Mouse (Mus musculus) layer of hippocampus, adult 18-20 months (tissue): ENCODE results near the gene Igtp. TPM values are rescaled to one million over a fixed set of nuclear protein-coding genes. Genes with fewer than 3 reads are reported as not detected.
"Not testable (repeated sequence)": the region's sequence is repeated elsewhere in the genome, so short reads cannot be mapped to it uniquely, and the experiment has no call there.

Source experiments
- DNase-seq, 2 experiments: peaks; one replicate each; pipeline ENCODE4 v3.0.0; 2022; ENCODE audit warnings: low spot score in 2 of 2
- long read RNA-seq: library from polyadenylated mRNA; stranded (forward); transcript quantifications from one replicate; pipeline ENCODE4 v2.0.0, GENCODE M21; 2021
- total RNA-seq, 2 experiments: library from RNA; stranded (reverse); gene quantifications; 2 replicates each; pipeline ENCODE4 v1.2.3; 2021

Igtp gene
- 1 to 10 TPM; 2.2 to 2.3 TPM for total RNA-seq
- long read RNA-seq, transcript Igtp-201 (3 exons, 2,022 nt), result major isoform, 5 of 5 reads
- long read RNA-seq, partial matches to known transcripts, result 0 of 5 reads
- long read RNA-seq, other reads (novel, unspliced or antisense), result 0 of 5 reads

DNA sequence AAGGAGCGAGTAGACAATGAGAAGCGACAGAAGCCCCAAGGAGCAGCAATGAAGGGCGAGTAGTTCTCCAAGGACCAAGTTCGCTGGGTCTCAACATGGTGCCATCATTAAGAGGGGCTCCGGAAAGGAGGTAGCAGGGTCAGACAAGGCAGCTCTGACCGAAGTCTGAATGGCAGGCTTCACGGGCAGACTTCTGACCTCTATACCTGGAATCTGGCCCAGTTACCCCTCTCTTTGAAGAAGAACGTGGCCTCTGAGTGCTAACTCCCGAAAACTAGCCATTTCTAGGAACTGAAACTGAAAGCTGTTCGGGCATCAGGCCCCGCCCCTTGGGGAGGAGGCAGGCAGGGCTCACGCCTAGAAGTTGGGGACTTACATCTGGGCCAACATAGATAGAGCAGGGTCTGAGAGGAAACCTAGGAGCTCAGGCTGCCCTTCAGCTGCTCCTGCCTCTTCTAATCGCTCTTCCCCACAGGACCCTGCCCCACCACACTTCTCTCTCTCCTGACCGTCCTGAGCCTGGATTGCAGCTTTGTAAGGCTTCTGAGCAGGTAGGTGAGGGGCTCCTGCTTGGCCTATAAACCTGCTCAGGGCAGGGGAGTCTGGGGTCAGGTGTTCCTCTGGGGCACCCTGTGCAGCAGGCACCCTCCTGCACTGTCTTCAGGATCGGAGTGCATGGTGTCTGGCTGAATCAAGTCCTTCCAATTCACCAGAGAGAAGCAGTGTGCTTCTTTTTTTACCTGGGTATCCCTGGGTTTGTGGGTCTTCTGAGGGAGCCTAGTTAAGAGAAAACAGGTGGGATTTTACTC is at the start of gene Igtp, which contains the start of gene Irgm2:
Igtp (plus strand) TSS at position 328 of the 809 bp plus-strand sequence.
Irgm2 (plus strand) TSS at position 390 of the 809 bp plus-strand sequence.
- peak in 1 of 2 experiments; percentile 38 for DNase-seq

DNA sequence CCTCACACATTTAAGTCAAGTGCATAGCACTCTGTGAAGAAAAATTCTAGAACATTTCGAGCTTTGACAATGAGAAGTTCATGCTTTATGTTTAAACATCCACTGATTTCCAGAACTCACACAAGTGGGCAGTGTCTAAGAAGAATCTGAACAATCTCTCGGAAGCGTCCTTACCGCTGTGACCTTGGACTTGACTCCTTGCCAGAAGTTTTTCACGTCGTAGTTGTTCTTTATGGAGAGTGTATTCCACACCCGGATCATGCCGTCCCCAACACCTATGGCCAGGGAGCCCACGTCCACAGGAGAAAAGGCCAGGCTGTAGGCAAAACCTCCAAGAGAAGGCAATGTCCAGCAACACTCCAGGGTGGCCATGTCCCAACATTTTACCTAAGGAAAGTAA is 43.9 kb upstream of the Igtp start:
- no peak for DNase-seq

DNA sequence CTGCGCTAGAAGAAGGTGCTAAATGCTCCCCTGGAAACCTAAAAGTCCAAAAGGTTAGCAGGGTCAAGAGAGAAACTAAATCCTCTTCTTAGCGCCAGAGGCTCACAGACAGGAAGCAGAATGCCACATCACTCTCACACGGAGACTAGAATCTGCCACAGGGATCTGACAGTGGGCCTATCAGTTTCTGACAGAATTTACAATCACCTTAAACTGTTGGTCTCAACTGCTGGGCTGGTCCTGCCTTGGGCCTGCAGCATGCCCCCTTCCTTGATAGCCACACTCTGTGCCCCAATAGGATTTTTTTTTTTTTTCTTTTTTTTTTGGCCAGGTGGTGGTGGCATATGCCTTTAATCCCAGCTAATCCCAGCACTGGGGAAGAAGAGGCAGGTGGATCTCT is 42.5 kb upstream of the Igtp start:
- no peak for DNase-seq

- no peak for DNase-seq
Measured at GRCm38 (mm10) chr11:58165072-58165471, 34.3 kb upstream of the Igtp start.

DNA sequence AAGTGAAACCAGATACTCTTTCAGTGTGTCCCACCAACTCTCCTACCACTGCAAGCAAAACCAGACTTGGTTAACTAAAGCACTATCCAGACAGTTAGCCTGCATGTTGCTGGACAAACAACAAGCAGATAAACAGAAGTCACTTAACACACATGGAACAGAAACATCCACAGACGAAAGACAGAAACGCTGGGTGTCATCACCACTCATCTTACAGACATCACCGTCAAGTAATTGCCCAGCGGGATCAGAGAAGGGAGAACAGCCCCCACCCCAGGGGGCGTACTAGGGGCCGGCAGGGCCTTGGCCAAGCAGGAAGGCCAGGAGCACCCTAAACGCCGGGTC is 31.6 kb upstream of the Igtp start:
- DNase-seq, result no peak

DNA sequence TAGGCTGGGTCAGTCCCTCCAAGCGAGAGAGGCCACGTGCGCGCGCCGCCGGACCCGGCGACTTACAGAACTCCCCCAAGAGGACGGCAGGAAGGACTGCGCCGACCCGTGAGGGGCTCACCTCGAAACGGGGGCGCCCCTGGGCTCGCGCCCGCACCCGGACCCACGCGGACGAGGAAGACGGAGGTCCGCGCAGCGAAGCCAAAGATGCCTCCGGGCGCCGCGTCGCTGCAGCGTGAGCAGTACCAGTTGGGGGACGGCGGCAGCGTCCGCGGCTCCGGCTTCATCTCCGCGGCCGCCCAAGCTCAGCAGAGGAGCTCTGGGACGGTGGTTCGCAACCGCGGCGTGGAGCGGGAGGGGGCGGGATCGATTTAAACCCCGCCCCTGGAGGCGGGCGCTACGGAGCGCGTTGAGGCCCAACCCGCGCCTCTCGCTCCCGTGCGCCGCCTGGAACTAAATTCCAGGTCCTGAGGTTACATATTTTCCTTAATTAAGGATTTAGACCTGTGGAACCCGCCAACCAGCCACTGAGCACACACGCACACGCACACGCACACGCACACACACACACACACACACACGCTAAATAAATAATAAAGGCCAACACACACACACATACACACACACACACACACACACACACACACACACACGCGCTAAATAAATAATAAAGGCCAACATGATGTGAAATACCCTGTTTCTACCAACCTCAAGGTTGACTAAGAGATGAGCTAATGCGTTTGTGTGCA is 31.0 kb upstream of the Igtp start, which contains the start of gene Gemin5:
Gemin5 (minus strand) TSS at position 373 of the 749 bp plus-strand sequence.
- peak; percentile 77 to 89 for DNase-seq

DNA sequence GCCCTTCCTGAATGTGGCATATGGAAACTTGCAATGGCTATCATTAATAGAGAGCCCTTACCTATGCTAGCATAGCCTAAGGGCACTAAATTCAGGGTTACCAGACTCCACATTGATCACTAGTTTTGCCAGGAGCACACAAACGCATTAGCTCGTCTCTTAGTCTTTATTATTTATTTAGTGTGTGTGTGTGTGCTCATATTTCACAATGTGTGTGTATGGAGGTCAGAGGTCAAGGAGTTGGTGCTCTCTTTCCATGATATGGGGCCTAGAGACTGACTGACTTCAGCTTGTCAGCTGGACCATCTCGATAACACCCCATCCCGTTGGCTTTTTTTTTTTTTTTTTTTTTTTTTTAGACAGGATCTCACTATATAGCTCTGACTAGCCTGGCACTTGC is 29.7 kb upstream of the Igtp start:
- DNase-seq, result no peak

DNA sequence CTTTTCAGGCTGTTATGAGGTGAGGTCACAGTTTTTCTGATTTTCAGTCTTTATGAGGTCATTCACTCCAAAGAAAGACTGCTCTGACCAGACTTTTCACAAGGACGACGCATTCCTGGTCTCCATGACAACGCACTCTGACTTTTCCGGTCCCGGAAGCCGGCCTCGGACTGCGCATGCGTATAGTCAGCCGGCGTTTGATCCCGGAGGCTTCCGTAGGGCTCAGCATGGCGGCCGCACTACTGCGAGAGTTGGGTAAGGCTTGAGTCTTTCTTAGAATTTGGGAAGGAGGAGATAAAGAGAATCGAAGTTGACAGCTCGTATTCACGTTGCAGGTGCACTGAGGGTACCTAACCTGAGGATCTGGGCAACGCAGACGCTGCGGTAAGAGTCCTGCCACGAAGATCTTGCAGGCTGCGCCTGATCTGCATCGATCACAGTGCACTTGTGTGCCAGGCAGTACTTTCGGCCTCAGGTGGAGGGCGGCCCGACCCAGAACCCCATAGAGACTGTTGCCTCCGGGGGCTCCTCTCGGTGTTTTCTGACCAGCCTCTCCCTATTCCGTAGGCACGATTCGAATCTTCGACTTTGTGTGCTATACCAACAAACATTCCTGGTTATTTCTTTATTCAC is 27.8 kb upstream of the Igtp start, which contains the start of gene Mrpl22:
Mrpl22 (plus strand) TSS at position 203 of the 633 bp plus-strand sequence.
- peak; percentile 90 to 97 for DNase-seq

GRCm38 (mm10) chr11:58179563-58179962 is 19.8 kb upstream of the Igtp start:
- DNase-seq, result peak; percentile 54 to 95

DNA sequence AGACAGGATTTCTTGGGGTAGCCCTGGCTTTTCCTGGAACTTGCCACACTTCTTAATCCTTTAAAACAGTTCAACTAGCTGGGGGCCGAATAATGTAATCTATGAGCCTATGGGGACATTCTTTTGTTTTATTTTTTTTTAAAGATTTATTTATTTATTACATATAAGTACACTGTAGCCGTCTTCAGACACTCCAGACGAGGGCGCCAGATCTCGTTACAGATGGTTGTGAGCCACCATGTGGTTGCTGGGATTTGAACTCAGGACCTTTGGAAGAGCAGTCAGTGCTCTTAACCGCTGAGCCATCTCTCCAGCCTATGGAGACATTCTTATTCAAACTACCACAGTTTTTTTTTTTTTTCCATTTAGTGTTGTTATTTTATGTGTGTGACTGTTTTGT is 19.4 kb upstream of the Igtp start:
- not testable (repeated sequence) for DNase-seq

GRCm38 (mm10) chr11:58180756-58181155 is 18.6 kb upstream of the Igtp start:
- no peak for DNase-seq

GRCm38 (mm10) chr11:58183579-58183978 is 15.8 kb upstream of the Igtp start:
- no peak for DNase-seq

GRCm38 (mm10) chr11:58189675-58190074 is 9.7 kb upstream of the Igtp start:
- DNase-seq, result no peak

DNA sequence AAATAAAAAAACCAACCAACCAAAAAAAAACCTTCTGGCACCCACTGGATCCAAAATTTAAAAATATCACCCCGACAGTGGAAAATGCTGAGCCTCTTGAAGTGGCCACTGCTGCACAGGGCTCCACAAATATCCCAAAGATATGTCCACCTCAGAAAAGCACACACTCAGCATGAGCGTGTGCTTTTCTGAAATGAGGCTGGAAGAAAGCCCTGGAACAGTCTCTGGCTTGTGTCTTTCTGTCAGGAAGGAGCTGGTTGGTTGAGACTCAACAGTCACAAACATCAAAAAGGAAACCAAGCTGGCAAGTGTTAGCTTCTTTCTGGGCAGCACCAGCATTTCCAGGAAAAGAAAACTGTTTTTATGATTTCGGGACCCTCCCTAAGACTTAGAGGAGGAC is 6.0 kb upstream of the Igtp start:
- no peak for DNase-seq

DNA sequence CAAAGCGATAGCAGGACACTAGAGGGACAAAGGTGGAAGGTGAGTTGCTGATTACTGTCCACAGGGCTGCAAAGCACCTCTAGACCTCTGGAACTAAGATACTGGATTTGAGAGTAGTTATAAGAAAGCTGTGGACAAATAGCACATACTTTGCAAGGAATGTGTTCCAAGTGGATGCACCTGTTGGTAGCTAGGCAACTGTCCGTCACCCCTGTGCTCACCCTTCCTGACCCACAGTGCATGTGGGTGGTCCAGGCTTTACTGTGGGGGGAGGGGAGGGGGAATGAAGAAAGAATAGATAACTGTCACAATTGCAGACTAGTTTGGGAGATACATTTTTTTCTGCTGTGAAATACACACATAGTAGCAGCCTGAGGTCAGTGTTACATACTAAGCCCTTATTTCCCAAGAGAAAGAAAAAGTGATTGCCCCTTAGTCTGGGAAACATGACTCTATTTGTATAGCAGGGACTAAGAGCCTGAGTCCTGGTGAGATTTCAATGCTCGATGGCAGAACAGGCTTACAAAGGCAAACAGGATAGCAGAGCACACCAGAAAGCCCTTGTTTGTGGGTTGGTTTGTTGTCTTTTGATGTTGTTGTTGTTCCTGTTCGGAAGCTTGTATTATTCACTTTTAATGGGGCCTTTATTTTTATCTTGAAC is 5.4 kb upstream of the Igtp start:
- no peak for DNase-seq

DNA sequence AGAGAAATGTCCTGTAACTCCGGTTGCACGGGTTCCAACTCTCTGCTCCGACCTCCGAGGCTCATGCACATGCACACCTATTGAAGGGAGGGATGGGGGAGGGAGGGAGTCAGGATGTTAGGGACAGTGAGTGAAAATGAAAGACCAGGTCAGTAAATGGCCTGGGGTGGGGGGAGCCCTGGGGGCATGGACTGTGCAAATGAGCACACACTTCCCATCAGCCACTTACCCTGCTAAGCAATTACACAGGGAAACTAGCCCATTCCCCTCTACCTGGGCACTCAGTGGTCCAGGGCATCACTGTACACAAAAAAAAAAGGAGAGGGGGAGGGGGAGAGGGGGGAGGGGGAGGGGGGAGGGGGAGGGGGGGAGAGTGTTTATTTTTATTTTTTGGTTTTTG is 693 bp upstream of the Igtp start:
- no peak for DNase-seq

- no peak for DNase-seq
Measured at GRCm38 (mm10) chr11:58200226-58200625, 870 bp downstream of the Igtp start.

DNA sequence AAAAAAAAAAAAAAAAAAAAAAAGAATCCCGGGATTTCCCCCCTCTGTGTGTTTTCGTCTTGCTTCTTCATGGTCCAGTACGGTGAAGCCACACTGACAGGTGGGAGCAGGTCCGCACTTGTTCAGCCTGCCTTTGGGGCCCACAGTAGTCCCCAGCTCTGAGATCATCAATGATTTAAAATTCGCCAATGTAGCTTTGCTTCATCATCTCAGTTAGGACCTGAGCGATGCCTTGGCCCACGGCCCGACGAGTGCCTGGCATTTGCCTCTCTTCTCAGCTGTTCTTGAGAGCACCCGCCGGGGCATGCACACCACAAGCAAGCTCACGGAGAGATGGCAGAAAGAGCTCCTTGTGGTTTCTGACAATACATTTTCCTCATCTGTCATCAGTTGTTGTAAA is 1.7 kb downstream of the Igtp start:
- no peak for DNase-seq

- DNase-seq, result no peak
Measured at GRCm38 (mm10) chr11:58210321-58210886, 11.0 kb downstream of the Igtp start.

- DNase-seq, result no peak
Measured at GRCm38 (mm10) chr11:58211062-58211681, 11.8 kb downstream of the Igtp start.
